Mouse (Mus musculus) megakaryocyte, embryonic 14.5 days (primary cell): ENCODE results near the gene Trub2.

Experiments
- FLI1 ChIP-seq: IDR thresholded peaks from 2 replicates; pipeline ENCODE4 v1.6.1; 2012; ENCODE audit warnings: low read length, inconsistent platforms, mixed read lengths
- GATA1 ChIP-seq: IDR thresholded peaks from 3 replicates; pipeline ENCODE4 v1.6.1; 2012; ENCODE audit warnings: mixed read lengths, low read length, inconsistent platforms, borderline replicate concordance

GRCm38 (mm10) chr2:29747852-29748251 lies 40.5 kb downstream of the Trub2 start:
- TF ChIP-seq GATA1 (no peak), FLI1 (no peak)
